Mouse (Mus musculus): ENCODE measurements around the gene Atrip. TPM values are rescaled to one million over a fixed set of nuclear protein-coding genes. Genes with fewer than 3 reads are reported as not detected.
A peak's percentile ranks its signal among the peaks of the same experiment; 100 is the strongest.

Gene Atrip
- polyA plus RNA-seq, 1 experiment from 2014 or later = 29.8 TPM

DNA sequence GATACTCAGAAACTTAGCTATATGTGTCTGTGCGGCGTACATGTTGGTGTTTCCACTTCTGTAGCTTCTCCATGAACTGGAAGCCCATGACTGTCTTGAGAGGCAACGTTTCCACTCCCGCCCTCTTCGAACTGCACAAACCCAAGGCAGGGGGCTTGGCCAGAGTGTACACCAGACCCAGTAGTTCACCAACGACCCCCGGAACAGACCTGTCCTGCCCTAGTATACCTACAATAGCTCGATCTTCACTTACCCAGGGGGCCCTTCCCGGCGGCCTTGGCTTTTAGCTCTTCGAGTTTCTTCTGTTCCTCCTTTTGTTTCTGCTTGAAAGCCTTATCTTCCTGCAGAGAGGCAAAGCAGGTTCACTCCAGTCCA is 7.8 kb upstream of the Atrip start:
- H3K9ac ChIP-seq = peak overlapping the region; percentile 87
- peaks cover 26% of the 10 kb centered on the region for H3K4me1 ChIP-seq
- no peaks in the 10 kb centered on the region for H3K9me3 ChIP-seq
- WGBS = 8% methylated on average over 11 of the region's 11 CpGs
- peaks cover 22% of the 10 kb centered on the region for H3K36me3 ChIP-seq
- H3K4me3 ChIP-seq = peak overlapping the region; percentile 84
- ATAC-seq (ENCODE audit: low FRiP score, low read depth) = peak; percentile 14; the same call in 1 of the 2 replicates
- H3K27ac ChIP-seq = peak overlapping the region; percentile 37; the same call in 1 of the 2 replicates
- H3K27me3 ChIP-seq (replicated peaks) = no peaks in the 10 kb centered on the region
- peak overlapping the region; percentile 89 for H3K4me2 ChIP-seq (replicated peaks)

DNA sequence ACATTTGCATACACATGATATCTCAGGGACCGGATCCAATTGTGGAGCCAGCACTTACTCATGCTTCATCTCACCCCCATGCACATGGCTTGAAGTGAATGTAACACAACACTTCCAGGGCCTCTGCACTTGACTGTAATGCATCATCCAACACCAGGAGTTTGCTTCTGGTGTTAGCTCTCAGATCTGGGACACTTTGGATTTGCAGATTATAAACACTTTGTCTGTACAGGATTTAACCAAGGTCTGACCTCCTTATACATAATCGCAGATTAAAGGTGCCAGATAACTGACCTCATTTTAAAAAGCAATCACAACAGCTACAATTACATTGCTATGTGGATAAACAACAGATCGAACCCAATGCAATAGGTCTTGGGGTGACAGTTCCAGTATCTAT is 6.6 kb upstream of the Atrip start:
- no peaks in the 10 kb centered on the region for H3K27me3 ChIP-seq (replicated peaks)
- H3K9me3 ChIP-seq = no peaks in the 10 kb centered on the region
- no peak overlapping the region for H3K27ac ChIP-seq
- no peak for ATAC-seq (ENCODE audit: low FRiP score, low read depth)
- no peak overlapping the region for H3K9ac ChIP-seq
- H3K4me3 ChIP-seq = no peak overlapping the region
- WGBS = 97% methylated on average over 3 of the region's 3 CpGs
- H3K4me1 ChIP-seq = peaks cover 26% of the 10 kb centered on the region
- H3K36me3 ChIP-seq = peaks cover 22% of the 10 kb centered on the region
- H3K4me2 ChIP-seq (replicated peaks) = peak overlapping the region; percentile 89; the same call in 1 of the 2 replicates

DNA sequence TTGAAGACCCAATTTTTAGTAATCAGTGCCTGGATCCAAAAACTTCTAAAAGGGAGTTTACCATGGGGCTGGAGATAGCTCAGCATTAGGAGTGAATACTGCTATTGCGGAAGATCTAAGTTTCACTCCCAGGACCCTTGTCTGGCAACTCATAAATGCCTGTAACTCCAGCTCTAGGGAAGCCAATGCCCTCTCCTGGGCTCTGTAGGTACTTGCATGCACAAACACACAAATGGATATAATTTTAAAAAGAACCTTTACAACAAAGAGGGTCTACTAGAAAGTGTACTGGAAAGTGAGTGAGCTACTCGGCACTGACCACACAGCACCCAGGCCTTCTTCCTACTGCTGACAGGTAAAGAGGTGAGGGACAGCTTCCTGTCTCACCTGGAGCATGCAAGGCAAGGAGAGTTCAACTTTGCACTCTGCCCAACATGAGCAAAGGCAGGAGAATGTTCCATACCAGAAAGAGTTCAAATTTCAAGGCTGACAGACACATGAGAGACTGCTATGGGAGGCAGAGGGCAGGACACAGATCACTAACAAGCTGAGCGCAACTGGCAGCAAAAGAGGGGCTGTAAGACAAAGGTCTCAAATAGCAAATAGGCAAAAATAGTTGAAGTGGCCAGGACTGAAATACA is 5.7 kb downstream of the Atrip start:
- no peaks in the 10 kb centered on the region for H3K27me3 ChIP-seq (replicated peaks)
- H3K4me1 ChIP-seq = peaks cover 10% of the 10 kb centered on the region
- ATAC-seq (ENCODE audit: low FRiP score, low read depth) = no peak
- H3K4me3 ChIP-seq = no peak overlapping the region
- peaks cover 83% of the 10 kb centered on the region for H3K36me3 ChIP-seq
- no peak overlapping the region for H3K27ac ChIP-seq
- no peak overlapping the region for H3K4me2 ChIP-seq (replicated peaks)
- no peaks in the 10 kb centered on the region for H3K9me3 ChIP-seq
- 97% methylated on average over 3 of the region's 3 CpGs for WGBS
- H3K9ac ChIP-seq = no peak overlapping the region

DNA sequence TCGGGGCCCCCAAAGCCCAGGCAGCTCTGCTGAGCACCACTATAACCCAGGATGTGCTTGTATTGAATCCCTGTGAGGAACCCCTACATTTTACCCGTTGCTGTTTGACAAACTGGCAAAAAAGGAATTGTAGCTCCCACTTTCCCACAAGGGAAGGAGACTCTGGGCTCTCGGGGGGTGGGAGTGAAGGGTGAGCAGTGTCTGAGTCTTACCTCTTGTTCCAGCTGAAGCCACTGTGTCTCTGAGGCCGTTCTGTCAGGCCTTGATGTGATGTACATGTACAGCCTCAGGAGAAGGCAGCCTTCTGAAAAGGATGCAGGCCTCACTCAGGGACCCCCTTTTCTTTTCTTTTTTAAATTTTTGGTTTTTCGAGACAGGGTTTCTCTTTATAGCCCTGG is 13.0 kb downstream of the Atrip start:
- Histone ChIP-seq H3K27me3 (replicated peaks) (no peaks in the 10 kb centered on the region), H3K9ac (no peak overlapping the region), H3K9me3 (no peaks in the 10 kb centered on the region), H3K27ac (no peak overlapping the region), H3K36me3 (peaks cover 80% of the 10 kb centered on the region), H3K4me2 (replicated peaks) (no peak overlapping the region), H3K4me1 (peaks cover 12% of the 10 kb centered on the region), H3K4me3 (no peak overlapping the region)
- WGBS = 91% methylated on average over 5 of the region's 5 CpGs
- no peak for ATAC-seq (ENCODE audit: low FRiP score, low read depth)

DNA sequence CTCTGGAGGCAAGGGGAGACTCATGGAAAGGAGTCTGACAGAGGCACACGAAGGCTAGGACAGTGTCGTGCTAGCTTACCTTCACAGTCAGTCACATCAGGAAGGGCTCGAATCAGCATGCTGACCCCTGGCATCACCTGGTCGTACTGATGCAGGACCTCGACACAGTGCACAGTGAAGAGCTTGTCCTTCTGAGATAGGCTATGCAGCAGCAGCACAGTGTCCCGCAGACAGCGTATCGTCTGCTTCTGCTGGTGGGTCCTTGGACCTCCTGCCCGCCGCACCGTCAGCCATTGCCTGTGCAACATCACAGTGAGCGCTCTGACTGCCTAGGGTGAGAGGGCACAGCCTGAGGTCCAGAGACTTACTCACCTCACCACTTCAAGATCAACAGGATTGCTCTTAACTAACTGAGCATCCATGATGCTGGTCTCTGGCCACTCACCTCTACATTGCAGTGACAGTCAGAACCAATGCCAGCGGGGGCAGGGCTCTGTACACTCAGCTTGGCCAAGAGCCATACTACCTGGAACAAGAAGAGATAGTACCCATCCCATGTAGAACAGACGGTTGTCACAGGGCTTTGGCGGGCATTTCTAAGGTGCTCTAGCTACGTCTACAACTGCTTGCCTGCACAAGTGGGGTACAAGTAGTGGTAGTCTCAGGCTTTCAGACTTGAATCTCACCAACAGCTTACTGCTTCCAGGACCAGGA is 13.6 kb downstream of the Atrip start:
- Histone ChIP-seq H3K9ac (no peak overlapping the region), H3K4me3 (no peak overlapping the region), H3K9me3 (no peaks in the 10 kb centered on the region), H3K4me1 (peaks cover 16% of the 10 kb centered on the region), H3K36me3 (peaks cover 75% of the 10 kb centered on the region), H3K27me3 (replicated peaks) (no peaks in the 10 kb centered on the region), H3K4me2 (replicated peaks) (no peak overlapping the region), H3K27ac (no peak overlapping the region)
- 94% methylated on average over 16 of the region's 16 CpGs for WGBS
- no peak for ATAC-seq (ENCODE audit: low FRiP score, low read depth)

DNA sequence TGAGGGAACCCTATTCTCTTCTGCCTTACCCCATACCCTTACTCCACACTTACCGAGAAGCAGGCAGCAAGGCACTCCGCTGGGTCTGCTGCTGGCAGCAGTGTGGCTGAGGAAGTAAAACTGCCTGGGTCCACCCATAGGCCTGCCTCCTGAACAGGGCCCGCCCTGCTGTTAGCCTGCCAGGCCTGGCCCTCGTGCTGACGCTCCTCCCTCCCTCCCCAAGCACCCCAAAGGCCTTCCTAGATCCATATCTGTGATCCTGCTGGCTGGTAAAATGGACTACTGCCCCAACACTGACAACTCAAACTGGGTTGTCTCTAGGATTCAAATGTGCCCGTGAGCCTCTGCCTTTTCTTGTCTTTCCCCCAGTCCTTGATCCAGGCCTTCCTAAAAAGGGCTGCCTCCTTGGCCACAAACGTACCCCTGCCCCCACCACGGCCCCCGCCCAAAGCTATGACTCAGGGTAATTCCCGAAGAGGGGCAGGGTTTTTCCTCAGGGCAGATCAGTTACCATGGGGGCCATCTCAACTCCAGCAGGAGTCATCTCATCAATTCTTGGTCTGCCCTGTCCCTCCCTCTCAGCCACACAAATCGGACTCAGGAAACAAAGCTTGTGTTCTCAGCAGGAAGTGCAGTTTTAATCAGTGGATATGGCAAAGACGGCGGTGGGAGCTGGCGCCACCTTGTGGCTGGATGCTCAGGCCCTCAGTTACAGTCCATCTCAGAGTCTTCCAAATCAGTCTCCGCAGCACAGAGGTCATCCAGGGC is 14.6 kb downstream of the Atrip start, which contains the start of gene Trex1:
Trex1 (minus strand) TSS at position 599 of the 768 bp plus-strand sequence.
- no peaks in the 10 kb centered on the region for H3K9me3 ChIP-seq
- 31% methylated on average over 15 of the region's 15 CpGs for WGBS
- H3K4me2 ChIP-seq (replicated peaks) = peak within 1 kb of the TSS; percentile 56
- peaks cover 25% of the 10 kb centered on the region for H3K4me1 ChIP-seq
- H3K27me3 ChIP-seq (replicated peaks) = no peaks in the 10 kb centered on the region
- peak within 1 kb of the TSS; percentile 50; the same call in 1 of the 2 replicates for H3K27ac ChIP-seq
- peak; percentile 48 for ATAC-seq (ENCODE audit: low FRiP score, low read depth)
- peak within 1 kb of the TSS; percentile 27; the same call in 1 of the 2 replicates for H3K4me3 ChIP-seq
- H3K36me3 ChIP-seq = peaks cover 65% of the 10 kb centered on the region
- H3K9ac ChIP-seq = peak within 1 kb of the TSS; percentile 55

DNA sequence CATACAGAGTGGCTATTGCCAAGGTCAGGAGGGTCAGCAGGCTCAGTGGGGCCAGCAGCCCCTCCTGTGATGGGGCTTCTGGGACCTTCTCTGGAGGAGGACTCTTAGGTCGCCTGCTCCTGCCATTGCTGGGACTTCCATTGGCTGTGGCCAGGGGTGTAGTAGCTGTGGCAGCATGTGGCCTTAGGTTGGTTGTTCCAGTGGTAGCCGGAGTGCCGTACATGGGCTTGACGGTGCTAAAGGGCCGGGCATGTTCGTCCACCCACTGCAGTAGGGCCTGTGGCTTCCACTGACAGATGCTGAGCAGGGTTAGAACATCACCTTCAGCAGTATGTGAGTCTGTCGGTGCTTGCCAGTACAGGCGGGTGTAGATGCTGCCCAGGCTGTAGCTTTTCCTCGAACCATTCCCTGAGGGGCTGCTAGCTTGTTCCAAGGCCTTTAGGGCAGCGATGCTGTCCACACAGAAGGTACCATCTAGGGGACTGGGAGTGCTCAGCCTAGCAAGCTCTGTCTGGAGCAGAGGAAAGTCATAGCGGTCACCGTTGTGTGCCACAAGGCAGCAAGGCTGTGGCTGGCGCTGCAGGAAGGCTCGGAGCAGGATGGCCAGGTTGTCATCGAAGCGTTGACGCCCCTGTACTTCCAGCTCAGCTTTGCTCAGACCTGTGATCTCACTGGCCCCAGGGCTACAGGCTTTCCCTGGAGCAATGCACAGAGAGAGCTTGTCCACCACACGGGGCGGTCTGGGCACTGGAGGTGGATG is 15.7 kb downstream of the Atrip start:
- peaks cover 53% of the 10 kb centered on the region for H3K36me3 ChIP-seq
- H3K27ac ChIP-seq = no peak overlapping the region
- H3K27me3 ChIP-seq (replicated peaks) = no peaks in the 10 kb centered on the region
- ATAC-seq (ENCODE audit: low FRiP score, low read depth) = no peak
- H3K9ac ChIP-seq = 0 out of 2 replicates have a peak overlapping the region, but pooled peaks have one; percentile 55
- no peaks in the 10 kb centered on the region for H3K9me3 ChIP-seq
- WGBS = 95% methylated on average over 19 of the region's 19 CpGs
- H3K4me3 ChIP-seq = no peak overlapping the region
- H3K4me1 ChIP-seq = peaks cover 25% of the 10 kb centered on the region
- no peak overlapping the region for H3K4me2 ChIP-seq (replicated peaks)

DNA sequence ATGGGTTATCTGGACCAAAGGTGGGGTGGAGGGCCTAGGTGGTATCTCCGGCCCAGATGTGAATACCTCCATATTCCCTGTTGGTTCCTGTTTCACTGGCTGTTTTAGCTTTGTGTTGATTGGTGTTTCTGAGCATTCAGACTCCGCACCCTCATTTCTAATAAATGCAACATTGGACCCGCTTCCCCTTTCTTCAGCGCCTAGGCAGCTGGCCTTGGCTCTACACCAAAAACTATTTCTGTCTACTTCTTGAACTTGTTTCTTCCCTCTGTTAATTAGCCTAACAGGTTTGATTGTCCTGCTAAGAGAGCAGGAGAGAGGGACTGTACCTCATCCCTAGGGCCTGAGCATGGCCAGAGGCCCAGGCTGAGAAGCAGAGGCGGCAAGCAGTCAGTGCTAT is 16.4 kb downstream of the Atrip start:
- Histone ChIP-seq H3K4me3 (no peak overlapping the region), H3K36me3 (peaks cover 47% of the 10 kb centered on the region), H3K9ac (no peak overlapping the region), H3K27ac (no peak overlapping the region), H3K4me2 (replicated peaks) (no peak overlapping the region), H3K27me3 (replicated peaks) (no peaks in the 10 kb centered on the region), H3K9me3 (no peaks in the 10 kb centered on the region), H3K4me1 (peaks cover 25% of the 10 kb centered on the region)
- no peak for ATAC-seq (ENCODE audit: low FRiP score, low read depth)
- WGBS = 98% methylated on average over 5 of the region's 5 CpGs

DNA sequence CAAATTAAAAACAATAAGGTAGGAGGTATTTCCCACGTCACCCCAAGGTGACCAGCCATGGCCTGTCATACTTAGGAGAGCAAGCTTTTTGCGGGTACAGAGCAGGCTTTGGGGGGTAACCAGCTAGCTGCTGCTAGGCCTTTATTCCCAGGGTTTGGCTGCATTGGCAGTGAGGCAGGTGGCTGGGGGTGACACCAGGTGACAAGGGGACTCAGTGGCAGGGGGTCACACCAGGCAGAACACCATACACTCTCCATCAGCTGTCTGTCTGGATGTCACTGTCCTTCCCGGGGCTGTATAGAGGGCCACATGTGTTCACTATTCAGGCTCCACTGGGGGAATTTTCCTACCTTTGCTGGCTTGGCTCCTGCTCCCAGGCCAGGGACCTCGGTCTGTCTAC is 17.0 kb downstream of the Atrip start:
- peaks cover 45% of the 10 kb centered on the region for H3K36me3 ChIP-seq
- peaks cover 25% of the 10 kb centered on the region for H3K4me1 ChIP-seq
- H3K4me3 ChIP-seq = no peak overlapping the region
- no peaks in the 10 kb centered on the region for H3K27me3 ChIP-seq (replicated peaks)
- no peak overlapping the region for H3K9ac ChIP-seq
- H3K4me2 ChIP-seq (replicated peaks) = no peak overlapping the region
- H3K27ac ChIP-seq = no peak overlapping the region
- H3K9me3 ChIP-seq = no peaks in the 10 kb centered on the region
- WGBS = 95% methylated on average over 4 of the region's 4 CpGs
- ATAC-seq (ENCODE audit: low FRiP score, low read depth) = no peak

DNA sequence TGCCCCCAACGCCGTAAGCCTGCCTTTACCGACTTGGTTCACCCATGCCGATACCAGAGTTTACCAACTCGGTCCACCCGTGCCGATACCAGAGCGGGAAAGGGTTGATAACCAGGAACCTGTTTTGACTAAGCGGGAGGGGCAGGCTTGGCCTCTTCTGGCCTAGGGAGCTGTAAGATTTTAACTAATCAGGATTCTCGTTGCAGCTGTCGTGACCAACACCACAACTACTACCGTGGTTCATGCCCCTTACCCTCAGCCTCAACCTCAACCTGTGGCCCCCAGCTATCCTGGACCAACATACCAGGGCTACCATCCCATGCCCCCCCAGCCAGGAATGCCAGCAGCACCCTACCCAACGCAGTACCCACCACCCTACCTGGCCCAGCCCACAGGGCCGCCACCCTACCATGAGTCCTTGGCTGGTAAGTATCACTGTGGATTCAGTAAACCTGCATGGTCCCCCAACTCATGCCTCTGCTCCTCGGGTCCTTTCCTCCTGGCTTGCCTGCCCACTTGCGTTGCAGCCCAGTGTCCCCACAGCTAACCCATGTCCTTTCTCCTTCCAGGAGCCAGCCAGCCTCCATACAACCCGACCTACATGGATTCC is 17.7 kb downstream of the Atrip start:
- no peak overlapping the region for H3K4me3 ChIP-seq
- ATAC-seq (ENCODE audit: low FRiP score, low read depth) = no peak
- H3K27me3 ChIP-seq (replicated peaks) = no peaks in the 10 kb centered on the region
- H3K36me3 ChIP-seq = peaks cover 42% of the 10 kb centered on the region
- no peak overlapping the region for H3K4me2 ChIP-seq (replicated peaks)
- WGBS = 93% methylated on average over 17 of the region's 17 CpGs
- peaks cover 25% of the 10 kb centered on the region for H3K4me1 ChIP-seq
- no peaks in the 10 kb centered on the region for H3K9me3 ChIP-seq
- H3K9ac ChIP-seq = no peak overlapping the region
- H3K27ac ChIP-seq = no peak overlapping the region

DNA sequence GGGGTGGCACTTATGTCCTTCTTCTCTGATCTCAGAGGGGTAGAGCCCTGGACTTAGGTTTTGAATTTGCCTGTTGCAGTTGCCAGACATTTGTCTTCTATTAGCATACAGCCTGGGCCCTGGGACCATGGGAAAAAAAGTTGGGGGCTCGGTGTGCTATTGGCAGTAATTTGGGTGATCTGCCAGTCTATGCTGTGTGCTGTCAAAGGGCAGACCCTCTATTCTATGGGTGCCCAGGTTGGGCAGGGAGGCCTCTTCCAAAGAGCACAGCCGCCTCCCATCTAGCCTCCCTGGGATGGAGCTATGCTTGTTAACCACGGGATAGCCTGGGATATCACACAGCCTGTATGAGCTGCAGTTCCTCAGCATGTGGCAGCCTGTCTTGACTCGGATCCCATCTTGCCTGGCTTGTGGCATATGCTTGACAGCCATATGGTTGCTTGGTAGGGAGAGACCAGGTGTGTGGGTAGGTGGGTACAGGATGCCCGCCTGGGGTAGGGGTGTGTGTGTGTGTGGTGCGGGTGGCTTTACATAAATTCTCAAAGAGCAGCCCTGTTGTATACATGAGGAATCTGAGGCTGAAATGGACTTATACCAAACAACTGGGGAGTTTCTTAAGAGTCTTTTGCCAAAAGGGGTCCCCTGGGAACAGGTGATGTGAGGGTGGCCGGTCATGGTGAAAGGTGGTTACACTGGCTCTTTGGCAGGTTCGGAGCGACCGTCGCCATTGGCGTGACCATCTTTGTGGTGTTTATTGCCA is 18.5 kb downstream of the Atrip start:
- ATAC-seq (ENCODE audit: low FRiP score, low read depth) = no peak
- Histone ChIP-seq H3K4me2 (replicated peaks) (peak overlapping the region; percentile 40), H3K4me3 (0 out of 2 replicates have a peak overlapping the region, but pooled peaks have one; percentile 15), H3K4me1 (peaks cover 25% of the 10 kb centered on the region), H3K36me3 (peaks cover 36% of the 10 kb centered on the region), H3K9ac (0 out of 2 replicates have a peak overlapping the region, but pooled peaks have one; percentile 21), H3K27me3 (replicated peaks) (no peaks in the 10 kb centered on the region), H3K9me3 (no peaks in the 10 kb centered on the region), H3K27ac (no peak overlapping the region)
- 93% methylated on average over 12 of the region's 12 CpGs for WGBS

All from neural tube, embryonic 12.5 days (tissue).